Mouse (Mus musculus): Measurements from ENCODE around the gene Olfr90. TPM values are rescaled to one million over a fixed set of nuclear protein-coding genes. Genes with fewer than 3 reads are reported as not detected.

The Olfr90 gene
- polyA plus RNA-seq, 1 experiment = not detected

DNA sequence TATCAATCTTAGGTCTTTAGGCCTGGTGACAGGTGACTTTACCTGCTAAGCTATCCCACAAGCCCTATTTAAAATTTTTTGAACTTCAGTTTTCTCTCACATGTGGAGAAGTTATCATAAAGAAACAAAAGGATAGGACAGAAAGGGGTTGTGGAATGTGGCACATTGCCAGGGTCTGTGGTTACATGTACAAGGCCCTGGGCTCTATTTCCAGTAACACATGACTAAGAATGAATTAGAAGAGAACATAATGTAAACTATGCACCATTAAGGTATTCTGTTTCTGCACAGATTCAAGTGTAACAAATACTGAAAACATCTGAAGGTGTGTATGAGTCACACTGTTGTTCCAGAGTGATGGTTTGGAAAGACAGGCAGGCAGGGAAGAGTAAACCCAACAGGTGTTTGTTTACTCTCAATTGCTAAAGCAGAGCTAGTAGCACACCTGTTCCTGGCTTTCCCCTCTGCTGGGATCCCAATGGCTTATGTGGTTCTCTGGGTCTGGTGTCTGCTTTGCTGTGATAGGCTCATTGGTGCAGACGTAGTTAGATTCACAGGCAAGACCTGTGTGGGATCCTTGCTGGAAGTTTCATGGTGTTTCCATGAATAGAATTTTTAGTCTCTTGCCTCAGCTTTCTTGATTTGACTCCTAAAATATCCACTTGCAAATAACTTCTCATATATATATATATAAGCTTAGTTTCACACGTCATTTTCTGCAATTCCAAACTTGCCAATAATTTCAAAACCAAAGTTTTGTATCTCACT is 49.0 kb downstream of the Olfr90 start:
- 72% methylated on average over 2 of the region's 2 CpGs for WGBS
- TF ChIP-seq POLR2A (IDR thresholded peaks at IDR 0.05; ENCODE audit: insufficient read depth, low read depth, low read length) (no peak), CTCF (IDR thresholded peaks at IDR 0.05; ENCODE audit: insufficient read depth, low read depth, low read length) (no peak)
- no peaks in the 10 kb centered on the region for H3K4me1 ChIP-seq (ENCODE audit: control insufficient read depth, insufficient read depth, low read length)
- H3K27ac ChIP-seq (ENCODE audit: insufficient read depth, low read depth, low read length) = no peak overlapping the region
- no peak overlapping the region for H3K4me3 ChIP-seq (ENCODE audit: insufficient read depth, low read depth, low read length)

Other genes with a start within 250 kb of the Olfr90 start
- gene Trim15, start 221.3 kb downstream of the Olfr90 start, polyA plus RNA-seq (2012; ENCODE audit: insufficient read depth, insufficient read length, low replicate concordance, missing spikeins) = not detected in 2 replicates
- not detected in 2 replicates for gene Trim10, start 218.9 kb downstream of the Olfr90 start, polyA plus RNA-seq (2012; ENCODE audit: insufficient read depth, insufficient read length, low replicate concordance, missing spikeins)
- gene Trim40, start 198.4 kb downstream of the Olfr90 start, polyA plus RNA-seq (2012; ENCODE audit: insufficient read depth, insufficient read length, low replicate concordance, missing spikeins) = not detected in 2 replicates
- gene Trim31, start 190.4 kb downstream of the Olfr90 start, polyA plus RNA-seq (2012; ENCODE audit: insufficient read depth, insufficient read length, low replicate concordance, missing spikeins) = not detected in 2 replicates
- gene Rnf39, start 145.6 kb downstream of the Olfr90 start, polyA plus RNA-seq (2012; ENCODE audit: insufficient read depth, insufficient read length, low replicate concordance, missing spikeins) = not detected in 2 replicates
- gene Ppp1r11, start 136.8 kb downstream of the Olfr90 start, polyA plus RNA-seq (2012; ENCODE audit: insufficient read depth, insufficient read length, low replicate concordance, missing spikeins) = not detected in 2 replicates
- not detected in 2 replicates for gene Znrd1, start 129.9 kb downstream of the Olfr90 start, polyA plus RNA-seq (2012; ENCODE audit: insufficient read depth, insufficient read length, low replicate concordance, missing spikeins)
- not detected in 2 replicates for gene Znrd1as, start 129.9 kb downstream of the Olfr90 start, polyA plus RNA-seq (2012; ENCODE audit: insufficient read depth, insufficient read length, low replicate concordance, missing spikeins)
- not detected in 2 replicates for gene 2410137M14Rik, start 107.3 kb downstream of the Olfr90 start, polyA plus RNA-seq (2012; ENCODE audit: insufficient read depth, insufficient read length, low replicate concordance, missing spikeins)
- not detected in 2 replicates for gene H2-M5, start 99.0 kb downstream of the Olfr90 start, polyA plus RNA-seq (2012; ENCODE audit: insufficient read depth, insufficient read length, low replicate concordance, missing spikeins)
- gene Zfp57, start 87.3 kb downstream of the Olfr90 start, polyA plus RNA-seq (2012; ENCODE audit: insufficient read depth, insufficient read length, low replicate concordance, missing spikeins) = not detected in 2 replicates
- gene Mog, start 65.1 kb downstream of the Olfr90 start, polyA plus RNA-seq (2012; ENCODE audit: insufficient read depth, insufficient read length, low replicate concordance, missing spikeins) = not detected in 2 replicates
- gene Gabbr1, start 42.5 kb downstream of the Olfr90 start, polyA plus RNA-seq (2012; ENCODE audit: insufficient read depth, insufficient read length, low replicate concordance, missing spikeins) = 220 and 221 TPM in 2 replicates
- gene Olfr91, start 9.8 kb upstream of the Olfr90 start, polyA plus RNA-seq (2012; ENCODE audit: insufficient read depth, insufficient read length, low replicate concordance, missing spikeins) = not detected in 2 replicates
- gene Olfr92, start 31.6 kb upstream of the Olfr90 start, polyA plus RNA-seq (2012; ENCODE audit: insufficient read depth, insufficient read length, low replicate concordance, missing spikeins) = not detected in 2 replicates
- not detected in 2 replicates for gene Olfr93, start 73.0 kb upstream of the Olfr90 start, polyA plus RNA-seq (2012; ENCODE audit: insufficient read depth, insufficient read length, low replicate concordance, missing spikeins)
- not detected in 2 replicates for gene Ubd, start 105.4 kb upstream of the Olfr90 start, polyA plus RNA-seq (2012; ENCODE audit: insufficient read depth, insufficient read length, low replicate concordance, missing spikeins)
- gene Olfr94, start 112.5 kb upstream of the Olfr90 start, polyA plus RNA-seq (2012; ENCODE audit: insufficient read depth, insufficient read length, low replicate concordance, missing spikeins) = not detected in 2 replicates
- gene Olfr95, start 124.6 kb upstream of the Olfr90 start, polyA plus RNA-seq (2012; ENCODE audit: insufficient read depth, insufficient read length, low replicate concordance, missing spikeins) = not detected in 2 replicates
- not detected in 2 replicates for gene Olfr96, start 131.6 kb upstream of the Olfr90 start, polyA plus RNA-seq (2012; ENCODE audit: insufficient read depth, insufficient read length, low replicate concordance, missing spikeins)
- not detected in 2 replicates for gene Olfr97, start 148.8 kb upstream of the Olfr90 start, polyA plus RNA-seq (2012; ENCODE audit: insufficient read depth, insufficient read length, low replicate concordance, missing spikeins)
- gene Olfr98, start 175.2 kb upstream of the Olfr90 start, polyA plus RNA-seq (2012; ENCODE audit: insufficient read depth, insufficient read length, low replicate concordance, missing spikeins) = not detected in 2 replicates
- gene H2-M3, start 181.7 kb upstream of the Olfr90 start, polyA plus RNA-seq (2012; ENCODE audit: insufficient read depth, insufficient read length, low replicate concordance, missing spikeins) = not detected in 2 replicates
- gene Olfr99, start 195.0 kb upstream of the Olfr90 start, polyA plus RNA-seq (2012; ENCODE audit: insufficient read depth, insufficient read length, low replicate concordance, missing spikeins) = not detected in 2 replicates
- not detected in 2 replicates for gene Olfr101, start 215.8 kb upstream of the Olfr90 start, polyA plus RNA-seq (2012; ENCODE audit: insufficient read depth, insufficient read length, low replicate concordance, missing spikeins)
- not detected in 2 replicates for gene Olfr102, start 228.6 kb upstream of the Olfr90 start, polyA plus RNA-seq (2012; ENCODE audit: insufficient read depth, insufficient read length, low replicate concordance, missing spikeins)